Mouse (Mus musculus) neutrophil, adult 83 days (primary cell): ENCODE data around the gene 0610040J01Rik. TPM values are rescaled to one million over a fixed set of nuclear protein-coding genes. Genes with fewer than 3 reads are reported as not detected.

ENCODE experiments used
- total RNA-seq, 2 experiments: library from RNA; stranded (reverse); gene quantifications; one replicate each; pipeline ENCODE4 v1.2.4; 2023

The 0610040J01Rik gene
- 1 to 10 TPM; 3.2 to 3.3 TPM for total RNA-seq

DNA sequence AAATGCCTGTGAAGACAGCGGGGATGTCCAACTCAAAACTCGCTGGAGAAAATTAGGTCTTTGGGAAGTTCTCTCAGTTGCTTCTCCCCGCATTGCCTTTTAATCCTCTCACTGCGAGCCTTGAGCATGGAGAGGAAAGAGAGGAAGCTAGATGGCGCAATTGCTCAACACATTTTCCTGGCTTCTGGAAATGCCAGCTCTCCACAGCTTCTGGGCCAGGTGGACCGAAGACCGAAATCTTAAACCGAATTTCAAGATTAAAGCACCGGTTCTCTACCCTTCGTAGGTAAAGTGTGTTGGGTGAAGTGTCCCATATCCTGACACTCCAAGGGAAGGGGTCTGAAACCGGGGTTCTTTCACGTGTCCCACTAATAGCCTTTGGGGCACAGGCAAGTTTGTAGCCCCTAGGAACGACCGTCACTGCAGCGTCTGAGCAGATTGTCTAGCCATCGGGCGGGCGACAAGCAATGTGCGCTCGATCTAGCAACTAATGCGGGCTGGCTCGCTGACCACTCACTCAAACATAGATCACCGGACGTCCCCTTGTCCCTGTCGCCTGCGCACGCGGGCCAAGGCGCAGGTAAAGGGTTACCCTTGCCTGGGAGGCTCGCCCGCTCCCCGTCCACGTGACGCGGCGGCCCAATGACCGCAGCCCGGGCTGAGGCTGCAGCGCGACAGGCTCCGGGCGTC lies at the start of gene 0610040J01Rik:
TSS of gene 0610040J01Rik (plus strand) at position 545 of the 690 bp plus-strand sequence.

Other genes with a start within 250 kb of the 0610040J01Rik start
- gene Nwd2, start 163.3 kb upstream of the 0610040J01Rik start, total RNA-seq = not detected
- gene Rell1, start 156.5 kb downstream of the 0610040J01Rik start, total RNA-seq = 10 to 100 TPM; 44.0 to 49.6 TPM